Mouse (Mus musculus) gastrocnemius, postnatal 14 days (tissue): ENCODE measurements around the gene Nicn1. TPM values are rescaled to one million over a fixed set of nuclear protein-coding genes. Genes with fewer than 3 reads are reported as not detected.
"Not testable (repeated sequence)": the region's sequence is repeated elsewhere in the genome, so short reads cannot be mapped to it uniquely, and the experiment has no call there.

ENCODE experiments used
- DNase-seq: peaks from one replicate; pipeline ENCODE4 v3.0.0; 2021; ENCODE audit warnings: mixed read lengths
- intact Hi-C: fragments of 180-260 bp; cut with DNase I; formaldehyde crosslinking; loops from one replicate; pipeline ENCODE4 v1.15.1; 2025; ENCODE audit warnings: low total_unique reads
- total RNA-seq, 2 experiments: library from RNA; stranded (reverse); gene quantifications; 2 replicates each; pipeline ENCODE4 v1.2.3; 2021

Nicn1 gene
- total RNA-seq, 2 experiments from 2014 or later = 9.3 to 9.8 TPM

DNA sequence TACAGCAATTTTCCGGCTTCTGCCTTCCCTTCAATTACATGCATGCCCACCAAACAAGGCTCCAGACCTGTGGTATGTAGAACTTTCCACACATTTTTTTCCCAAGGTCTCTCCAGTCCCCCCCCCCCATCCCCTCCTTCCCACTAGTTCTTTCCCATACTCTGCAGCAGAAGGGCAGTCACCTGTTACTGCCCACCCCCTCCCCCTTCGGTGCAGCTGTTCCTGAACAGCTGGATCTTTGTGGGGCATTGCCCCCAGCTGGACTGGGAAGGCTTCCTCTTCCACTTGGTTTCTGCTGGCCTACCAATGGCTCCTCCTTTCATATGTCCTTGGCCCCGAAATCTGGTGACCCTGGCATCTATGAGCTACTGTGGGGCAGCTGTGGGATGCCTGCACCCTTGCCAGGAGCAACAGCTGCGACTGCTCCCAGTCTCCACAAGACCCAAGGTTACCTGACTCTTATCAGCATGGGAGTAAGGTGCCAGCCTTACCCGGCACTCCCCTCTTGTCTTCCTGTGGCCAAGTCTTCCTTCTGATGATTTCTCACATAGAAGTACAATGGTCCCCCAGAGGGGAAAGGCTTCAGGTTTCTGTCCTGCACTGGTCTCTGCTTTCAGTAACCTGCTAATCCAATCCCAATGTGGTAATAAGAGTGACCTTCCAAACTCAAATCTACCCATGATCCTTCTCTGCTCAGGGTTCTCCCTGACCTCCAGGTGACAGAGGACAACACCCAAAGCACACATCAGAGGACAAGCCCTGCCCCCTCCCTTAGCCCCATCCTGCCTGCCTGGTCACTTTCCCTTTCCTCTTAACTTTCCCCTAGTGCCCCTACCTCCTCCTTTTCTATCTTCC is 15.5 kb upstream of the Nicn1 start:
- intact Hi-C loops = no loop called here
- peak; percentile 67 for DNase-seq

DNA sequence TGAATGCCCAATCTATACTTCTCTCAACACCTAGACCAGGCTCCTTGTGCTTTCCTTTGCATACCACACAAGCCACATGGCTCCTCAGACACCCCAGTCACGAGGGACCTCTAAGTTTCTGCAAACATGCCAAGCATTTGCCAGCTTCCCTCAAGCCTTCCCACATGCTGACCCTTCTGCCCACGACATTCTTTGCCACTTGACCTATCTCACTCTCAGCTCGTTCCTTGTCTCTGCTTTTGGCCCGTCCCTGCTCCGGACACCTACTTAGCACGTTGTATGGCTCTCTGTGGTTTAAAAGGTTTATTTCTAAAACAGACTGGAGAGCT is 14.9 kb upstream of the Nicn1 start:
- intact Hi-C loops = no loop called here
- no peak for DNase-seq

DNA sequence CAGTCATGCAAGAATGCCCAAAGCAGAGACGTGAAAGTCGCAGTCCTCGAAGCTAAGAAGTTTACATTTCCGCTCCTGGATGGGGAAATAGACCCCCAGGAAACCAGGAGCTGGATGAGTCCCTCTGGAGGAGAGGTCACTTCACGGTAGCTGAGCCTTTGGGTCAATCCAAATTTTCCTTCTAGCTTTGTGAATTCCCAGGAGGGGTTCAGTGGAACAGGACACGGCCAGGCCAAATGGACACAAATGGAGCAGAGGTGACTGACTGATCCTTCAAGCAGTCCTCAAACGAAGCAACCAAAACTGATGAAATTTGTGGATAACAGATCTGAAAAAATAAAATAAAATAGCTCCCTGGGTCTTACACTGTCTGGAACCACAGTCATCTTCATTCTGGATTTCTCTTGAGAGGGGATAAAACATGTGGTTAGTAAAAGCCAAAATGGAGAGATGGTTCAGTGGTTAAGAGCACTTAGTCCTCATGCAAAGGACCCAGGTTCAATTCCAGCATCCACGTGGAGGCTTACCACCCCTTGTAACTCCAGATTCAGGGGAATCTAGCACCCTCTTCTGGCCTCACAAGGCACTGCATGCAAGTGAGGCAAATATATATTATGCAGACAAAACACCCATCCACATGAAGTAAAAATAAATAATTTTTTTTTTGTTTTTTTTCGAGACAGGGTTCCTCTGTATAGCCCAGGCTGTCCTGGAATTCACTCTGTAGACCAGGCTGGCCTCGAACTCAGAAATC is 11.4 kb upstream of the Nicn1 start:
- peak; percentile 31 for DNase-seq
- intact Hi-C loops = no loop called here

DNA sequence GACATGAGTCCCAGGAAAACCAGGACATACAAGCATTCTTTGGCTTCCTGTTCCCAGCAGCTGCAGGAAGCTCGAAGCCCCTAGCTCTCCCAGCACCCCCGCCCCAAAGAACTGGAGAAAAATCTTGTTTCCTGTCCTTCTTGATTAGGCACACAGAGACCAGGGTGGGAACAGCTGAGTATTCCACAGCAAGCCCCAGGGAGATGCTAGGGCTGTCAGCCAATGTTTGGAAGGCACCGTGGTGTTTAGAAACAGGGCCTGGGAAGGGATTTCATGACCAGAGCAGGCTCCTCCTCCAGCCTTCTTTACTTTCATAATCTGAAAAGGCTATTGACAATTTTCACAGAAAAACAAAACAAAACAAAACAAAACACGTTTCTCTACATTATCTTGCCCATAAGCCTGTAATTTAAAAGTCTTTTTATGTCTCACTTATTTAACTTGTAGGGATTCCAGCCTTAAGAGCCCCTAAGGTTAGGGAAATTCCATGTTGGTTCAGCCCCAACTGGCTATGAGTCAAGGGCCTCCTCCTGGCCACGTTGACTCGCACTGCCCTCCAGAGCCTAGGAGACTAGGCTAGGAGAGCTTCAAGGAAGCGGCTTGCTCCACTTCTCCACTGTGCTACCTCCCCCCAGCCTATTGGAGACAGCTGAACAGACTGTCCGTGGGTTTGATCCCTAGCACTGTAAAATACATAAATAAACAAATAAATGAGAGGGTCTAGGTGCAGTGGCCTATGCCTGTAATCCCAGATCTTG is 10.0 kb upstream of the Nicn1 start:
- intact Hi-C loops = no loop called here
- peak; percentile 93 for DNase-seq

DNA sequence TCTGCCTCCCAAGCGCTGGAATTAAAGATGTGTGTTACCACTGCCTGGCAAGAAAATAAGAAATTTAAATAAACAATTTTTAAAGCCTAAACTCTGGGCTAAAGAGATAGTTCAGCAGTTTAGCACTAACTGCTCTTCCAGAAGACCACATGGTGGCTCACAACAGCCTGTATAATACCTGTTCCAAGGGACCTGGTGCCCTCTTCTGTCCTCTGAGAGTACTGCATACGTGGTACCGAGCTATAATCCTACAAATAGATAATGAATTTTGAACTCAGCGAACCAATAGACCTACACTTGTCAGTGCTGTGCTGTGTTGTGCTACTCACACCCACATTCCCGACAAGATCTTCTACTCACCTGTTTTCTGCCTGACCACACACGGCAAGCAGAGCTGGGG is 5.8 kb upstream of the Nicn1 start:
- intact Hi-C loops = no loop called here
- peak; percentile 68 for DNase-seq

DNA sequence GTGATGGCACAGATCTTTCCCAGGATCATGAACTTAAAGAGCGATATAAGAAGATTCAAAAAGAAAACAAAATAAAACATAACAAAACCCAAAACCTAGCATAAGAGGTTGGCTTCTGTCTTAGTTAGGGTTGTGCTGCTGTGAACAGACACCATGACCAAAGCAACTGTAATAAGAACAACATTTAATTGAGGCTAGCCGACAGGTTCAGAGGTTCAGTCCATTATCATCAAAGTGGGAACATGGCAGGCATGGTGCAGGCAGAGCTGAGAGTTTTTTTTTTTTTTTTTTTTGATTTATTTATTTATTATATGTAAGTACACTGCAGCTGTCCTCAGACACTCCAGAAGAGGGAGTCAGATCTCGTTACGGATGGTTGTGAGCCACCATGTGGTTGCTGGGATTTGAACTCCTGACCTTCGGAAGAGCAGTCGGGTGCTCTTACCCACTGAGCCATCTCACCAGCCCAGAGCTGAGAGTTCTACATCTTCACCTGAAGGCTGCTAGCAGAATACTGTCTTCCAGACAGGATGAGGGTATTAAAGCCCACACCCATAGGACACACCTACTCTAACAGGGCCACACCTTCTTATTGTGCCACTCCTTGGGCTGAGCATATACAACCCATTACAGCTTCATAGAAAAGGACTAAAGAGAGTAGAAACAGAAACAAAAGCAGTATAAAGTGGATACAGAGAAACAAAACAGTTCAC is 2.5 kb upstream of the Nicn1 start:
- intact Hi-C loops = loop anchor here (5.0 kb wide), 2 partner anchors 80 to 190 kb away; no protein-coding TSS in a partner anchor
- DNase-seq = not testable (repeated sequence)

DNA sequence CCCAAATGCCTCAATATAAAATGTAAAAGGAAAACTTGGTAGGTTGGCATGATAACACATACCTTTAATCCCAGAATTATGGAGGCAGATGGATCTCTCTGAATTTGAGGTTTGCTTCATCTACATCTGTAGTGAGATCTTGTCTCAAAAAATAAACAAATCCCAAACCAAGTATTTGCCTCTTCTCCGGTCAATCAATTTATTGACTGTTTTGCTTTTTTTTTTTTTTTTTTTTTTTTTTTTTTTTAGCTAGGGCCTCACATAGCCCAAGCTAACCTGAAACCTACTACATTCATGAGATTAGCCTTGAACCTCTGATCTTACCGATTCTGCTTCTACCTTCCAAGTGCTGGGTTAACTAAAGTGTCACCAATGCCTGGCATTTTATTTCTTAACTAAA is 882 bp upstream of the Nicn1 start:
- intact Hi-C loops = loop anchor here (5.0 kb wide), 2 partner anchors 82 to 192 kb away; no protein-coding TSS in a partner anchor
- DNase-seq = no peak

DNA sequence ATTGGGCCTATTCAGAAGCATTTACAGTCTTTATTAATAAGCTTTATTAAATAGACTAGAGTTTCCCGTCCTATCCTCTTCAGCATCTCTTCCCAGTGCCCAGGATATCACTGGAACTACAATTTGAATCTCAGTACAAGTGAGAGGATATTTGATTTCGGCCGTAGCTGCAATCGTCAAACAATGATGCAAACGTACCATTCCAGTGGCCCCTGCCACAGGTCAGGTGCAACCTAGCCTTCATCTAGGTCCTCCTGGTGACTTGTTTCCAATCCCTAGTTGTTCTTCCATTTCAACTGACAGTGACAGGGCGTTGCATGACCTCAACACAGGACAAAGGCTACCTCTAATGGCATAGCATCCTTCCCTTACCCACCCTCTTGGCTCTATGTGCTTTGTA is 544 bp downstream of the Nicn1 start:
- intact Hi-C loops = no loop called here
- DNase-seq = no peak

DNA sequence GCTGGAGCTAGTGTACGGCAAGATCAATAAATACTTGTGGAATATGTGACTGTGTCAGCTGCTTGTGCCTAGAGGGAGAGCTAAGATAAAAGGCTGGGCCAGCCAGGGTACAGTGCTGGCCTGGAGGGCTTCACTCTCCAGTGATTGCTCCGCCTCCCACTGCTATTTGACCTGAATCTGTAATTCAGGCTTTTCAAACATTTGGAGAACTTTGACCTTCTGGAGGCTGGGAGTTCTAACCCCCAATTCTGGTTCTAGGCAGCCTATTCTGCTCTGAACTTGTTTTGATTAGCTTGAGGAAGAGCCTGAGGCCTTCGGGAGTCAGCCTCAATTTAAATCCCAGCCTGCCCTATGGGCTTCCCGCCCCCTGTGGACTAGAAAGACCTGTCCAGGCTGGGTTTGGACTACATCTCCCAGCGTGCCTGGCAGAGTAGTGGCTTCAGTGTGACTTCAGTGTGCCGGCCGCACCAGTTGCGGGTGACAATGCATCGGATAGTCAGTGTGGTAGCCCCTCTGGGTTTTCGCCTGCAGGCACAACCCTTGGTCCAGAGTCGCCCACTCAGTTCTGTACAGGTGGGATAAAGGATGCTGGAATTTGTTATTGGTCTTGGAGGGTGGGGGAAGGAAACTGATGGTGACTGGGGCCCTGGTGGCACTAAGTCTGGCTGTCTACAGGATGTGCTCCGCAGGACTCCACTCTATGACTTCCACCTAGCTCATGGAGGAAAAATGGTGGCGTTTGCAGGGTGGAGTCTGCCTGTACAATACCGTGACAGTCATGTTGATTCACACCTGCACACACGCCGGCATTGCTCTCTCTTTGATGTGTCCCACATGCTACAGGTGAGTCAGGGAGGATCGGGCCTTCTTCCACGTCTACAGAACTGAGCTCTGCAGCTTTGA is 6.5 kb downstream of the Nicn1 start, which contains the start of gene Amt:
Gene Amt (plus strand): TSS at position 401 of the 903 bp plus-strand sequence.
- DNase-seq = no peak
- intact Hi-C loops = no loop called here

DNA sequence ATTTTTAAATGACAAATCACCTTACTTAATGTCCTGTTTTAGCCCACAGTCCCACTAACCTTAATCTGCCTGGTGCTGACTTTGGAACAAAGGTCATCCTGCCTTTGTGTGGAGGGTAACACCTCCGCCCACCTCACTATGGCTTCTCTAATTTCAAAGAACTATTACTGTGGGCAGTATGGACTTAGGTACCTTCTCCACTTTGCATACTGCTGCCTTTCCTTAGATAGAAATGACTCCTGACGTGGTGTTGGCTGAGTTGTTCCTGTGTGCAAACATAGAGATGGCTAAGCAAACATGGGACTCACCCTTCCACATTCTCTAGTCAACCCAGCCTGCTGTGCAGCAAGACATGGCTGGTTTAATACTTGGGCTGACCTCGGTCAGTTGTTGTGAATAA is 11.6 kb downstream of the Nicn1 start:
- intact Hi-C loops = no loop called here

DNA sequence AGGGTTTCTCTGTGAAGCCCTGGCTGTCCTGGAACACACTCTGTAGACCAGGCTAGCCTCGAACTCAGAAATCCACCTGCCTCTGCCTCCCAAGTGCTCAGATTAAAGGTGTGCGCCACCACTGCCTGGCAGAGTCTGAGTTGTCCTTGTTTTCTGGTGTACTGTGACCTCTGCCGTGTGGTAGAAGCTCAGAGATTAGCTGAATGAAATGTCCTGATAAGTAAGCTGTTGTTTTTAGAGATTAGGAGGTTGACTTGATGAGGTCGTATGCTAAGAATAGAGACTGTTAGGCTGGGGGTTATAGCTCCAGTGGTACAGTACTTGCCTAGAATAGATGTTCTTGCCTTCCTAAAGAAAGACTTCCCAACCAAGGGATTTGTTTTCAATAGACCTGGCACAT is 14.5 kb downstream of the Nicn1 start:
- intact Hi-C loops = no loop called here
- DNase-seq = no peak

More for the DNA sequence above, 11.6 kb downstream of the Nicn1 start:
- no peak for DNase-seq

DNA sequence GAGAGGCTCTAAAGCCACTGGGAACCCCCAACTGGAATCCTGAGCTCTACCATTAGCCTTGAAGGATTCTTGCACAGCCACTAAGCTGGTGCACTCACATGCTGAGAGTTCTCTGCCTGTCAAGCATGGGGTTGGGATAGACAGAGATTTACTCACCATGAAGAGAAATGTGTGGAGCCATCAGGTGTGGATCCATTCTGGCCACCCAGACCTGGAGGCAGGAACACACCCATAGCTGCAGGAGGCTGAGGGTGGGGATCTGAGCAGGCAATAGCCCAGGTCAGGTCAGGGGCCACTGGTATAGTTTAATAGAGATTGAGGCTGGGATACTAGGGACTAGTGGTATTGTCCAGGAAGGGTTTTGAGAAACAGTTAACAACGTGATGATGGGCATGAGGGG is 14.9 kb downstream of the Nicn1 start:
- intact Hi-C loops = no loop called here
- DNase-seq = peak; percentile 13

DNA sequence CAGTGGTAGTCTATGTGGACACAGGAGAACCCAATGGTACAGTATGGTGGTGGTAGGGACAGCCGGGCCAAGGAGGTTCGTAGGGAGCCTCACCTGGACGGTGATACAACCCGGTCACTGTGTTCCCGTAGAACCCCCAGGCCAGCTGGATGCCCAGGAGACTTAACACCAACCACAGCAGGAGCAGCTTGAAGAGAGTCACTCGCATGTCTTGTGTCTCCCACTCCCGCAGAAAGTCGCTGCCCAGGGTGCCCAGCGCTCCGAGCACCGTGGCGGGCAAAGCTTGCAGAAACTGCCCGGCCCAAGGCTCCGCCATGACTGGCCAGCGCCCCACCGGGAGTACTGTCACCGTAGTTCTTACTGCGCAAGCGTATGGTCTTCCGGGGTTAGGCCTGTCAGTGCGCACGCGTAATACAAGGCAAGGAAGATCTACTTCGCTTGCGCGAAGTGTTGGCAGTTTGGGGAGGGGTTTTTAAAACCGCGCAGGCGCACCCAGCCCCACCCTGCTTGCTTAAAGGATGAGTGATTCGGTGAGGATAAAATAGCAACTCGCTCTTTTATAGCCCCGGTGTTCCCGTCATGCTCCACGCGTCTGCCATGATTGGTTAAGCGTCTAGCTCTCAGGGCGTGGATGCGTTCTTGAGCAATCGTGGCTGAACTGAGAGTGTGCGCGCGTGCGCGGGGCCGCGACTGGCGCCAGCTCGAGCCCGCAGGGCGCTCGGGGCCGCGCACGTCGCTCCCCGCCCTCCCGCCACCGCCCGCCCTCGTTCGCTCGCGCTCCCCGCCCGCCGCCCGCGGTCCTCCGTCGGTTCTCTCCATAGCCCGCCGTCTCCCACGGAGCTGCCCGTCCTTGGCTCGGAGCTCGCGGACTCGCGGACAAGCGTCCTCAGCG is 15.6 kb downstream of the Nicn1 start, which contains the start of the genes Rhoa and Tcta:
Gene Rhoa (plus strand): TSS at position 501 of the 892 bp plus-strand sequence.
Gene Tcta (minus strand): TSS at position 532 of the 892 bp plus-strand sequence.
- intact Hi-C loops = no loop called here
- DNase-seq = peak; percentile 97

DNA sequence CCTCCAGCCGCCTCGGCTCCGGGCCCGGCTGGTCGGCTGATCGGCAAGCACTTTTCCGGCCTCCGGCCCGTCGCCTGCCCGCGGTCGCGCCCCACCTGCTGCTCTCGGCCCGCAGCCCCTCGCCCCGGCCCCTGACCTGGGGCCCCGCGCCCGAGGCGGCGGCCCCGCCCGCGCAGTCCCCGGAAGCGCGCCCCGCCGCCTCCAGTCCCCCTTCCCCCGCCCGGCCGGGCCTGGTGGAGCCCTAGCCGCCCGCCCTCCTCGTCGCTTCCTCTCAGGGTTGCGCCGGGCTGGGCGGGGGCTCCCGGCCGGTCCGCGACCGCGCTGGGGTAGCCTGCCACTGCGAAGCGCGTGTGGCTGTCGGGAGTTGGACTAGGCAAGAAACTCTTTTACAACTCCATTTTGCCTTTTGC is 16.3 kb downstream of the Nicn1 start:
- peak; percentile 91 for DNase-seq
- intact Hi-C loops = no loop called here

DNA sequence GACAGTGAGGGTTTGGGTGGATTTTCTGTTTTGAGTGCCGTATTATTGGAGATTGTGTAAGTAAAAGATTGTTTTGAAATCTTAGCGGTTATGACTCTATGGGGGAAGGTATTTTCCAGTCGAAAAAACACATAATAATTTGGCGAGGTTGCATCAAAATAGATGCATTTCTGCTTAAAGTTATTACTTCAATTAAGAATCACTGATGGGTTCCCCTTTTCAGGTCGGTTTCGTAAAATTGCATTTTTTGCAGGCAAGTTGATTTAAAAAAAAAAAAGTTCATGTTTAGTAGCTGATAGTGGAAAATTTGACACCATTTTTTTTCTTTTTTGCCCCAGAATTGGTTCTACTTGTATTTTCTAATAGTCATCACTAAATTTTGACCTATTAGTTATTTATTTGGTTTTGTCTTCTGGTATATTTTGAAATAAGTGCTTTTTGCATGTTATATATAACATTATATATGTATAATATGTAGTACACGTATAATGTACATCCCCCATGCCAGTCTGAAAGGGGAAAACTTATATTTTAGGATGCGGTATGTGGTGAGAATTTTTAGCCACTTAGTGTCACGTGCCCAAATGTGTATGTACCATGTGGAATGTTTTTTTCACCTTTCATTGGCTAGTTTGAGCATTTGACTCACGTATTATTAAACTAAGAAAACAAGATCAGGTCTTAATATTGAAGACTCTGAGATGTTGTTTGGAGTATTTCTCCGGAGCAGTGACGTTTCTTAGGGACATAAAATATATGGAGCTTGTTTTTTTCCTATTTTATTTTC is 17.0 kb downstream of the Nicn1 start:
- DNase-seq = no peak
- intact Hi-C loops = no loop called here

DNA sequence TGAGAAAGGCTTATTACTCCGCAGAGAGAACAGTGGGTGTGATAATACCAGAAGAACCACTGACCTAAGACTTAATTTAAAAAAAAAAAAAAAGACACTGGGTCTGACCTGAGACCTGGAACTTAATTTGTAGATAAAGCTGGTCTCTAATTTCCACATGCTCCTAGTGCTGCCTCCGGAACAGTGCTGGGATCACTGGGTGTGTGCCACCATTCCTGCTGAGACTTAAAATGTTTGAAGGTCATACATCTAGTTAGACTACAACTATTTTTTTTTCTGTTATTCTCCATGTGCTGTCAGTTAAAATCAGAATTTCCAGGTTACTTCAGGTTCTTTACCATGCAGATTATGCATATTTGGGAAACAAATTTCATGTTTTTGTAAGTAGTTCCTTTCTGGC is 17.9 kb downstream of the Nicn1 start:
- intact Hi-C loops = no loop called here
- no peak for DNase-seq

DNA sequence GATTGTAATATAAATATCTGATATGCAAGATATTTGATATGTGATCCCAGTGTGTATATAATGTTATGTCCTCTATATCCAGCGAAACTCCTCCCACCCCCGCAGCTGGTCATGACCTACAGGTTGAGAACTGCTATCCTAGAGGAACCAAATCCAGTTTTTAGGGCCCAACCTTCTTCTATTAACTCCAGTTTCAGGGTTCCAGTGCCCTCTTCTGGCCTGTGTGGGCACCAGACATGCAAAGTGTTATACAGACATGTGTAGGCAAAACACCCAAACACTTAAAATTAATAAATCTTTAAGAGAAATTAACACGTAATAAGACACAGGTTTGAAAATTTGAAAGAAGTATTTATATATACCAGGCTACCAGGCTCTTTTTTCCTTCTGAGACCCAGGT is 27.3 kb downstream of the Nicn1 start:
- DNase-seq = no peak
- intact Hi-C loops = no loop called here
